21 mouse cellular contexts compared by ENCODE assay signal in genomic region chr17:24446590-24446989, GRCm38 (mm10). TPM values are rescaled to one million over a fixed set of nuclear protein-coding genes. Genes with fewer than 3 reads are reported as not detected.
"Had no signal": no experiment of that assay in that cellular context is flagged by ENCODE, and none has a peak within 500 bp of the region (broad histone marks: within the 10 kb centered on the region; RNA-seq: fewer than 3 reads in every experiment).

No protein-coding gene starts in this region.

- H3K27ac ChIP-seq: midbrain, embryonic 12.5 days; neural tube, embryonic 13.5 days; neural tube, embryonic 15.5 days; stomach, embryonic 15.5 days; stomach, postnatal 0 days had no signal

- H3K9ac ChIP-seq: lung, embryonic 14.5 days; midbrain, embryonic 12.5 days; neural tube, embryonic 13.5 days; neural tube, embryonic 15.5 days; stomach, embryonic 15.5 days had no signal

- H3K4me2 ChIP-seq: lung, embryonic 14.5 days; midbrain, embryonic 12.5 days; neural tube, embryonic 13.5 days; neural tube, embryonic 15.5 days; stomach, embryonic 15.5 days had no signal

- H3K27me3 ChIP-seq: megakaryocyte, embryonic 14.5 days; midbrain, embryonic 12.5 days; neural tube, embryonic 13.5 days; neural tube, embryonic 15.5 days; stomach, embryonic 15.5 days had no signal

- DNase-seq: lung, adult 18-20 months; lung, embryonic 14.5 days; lung, postnatal 10 days; lung, postnatal 4 days; midbrain, embryonic 14.5 days; retina, postnatal 1 day; right cerebral cortex, adult 18-20 months; right cerebral cortex, postnatal 25 days; thymus, adult 2 months; thymus, postnatal 25 days; thymus, postnatal 4 days had no signal

- H3K4me1 ChIP-seq: midbrain, embryonic 12.5 days; stomach, embryonic 15.5 days had no signal

- ATAC-seq: midbrain, embryonic 16.5 days had no signal

- H3K4me3 ChIP-seq: midbrain, embryonic 12.5 days; myocyte; neural tube, embryonic 13.5 days; neural tube, embryonic 15.5 days; stomach, embryonic 15.5 days had no signal

- H3K9me3 ChIP-seq: megakaryocyte, embryonic 14.5 days; midbrain, embryonic 12.5 days; neural tube, embryonic 13.5 days; neural tube, embryonic 15.5 days; stomach, embryonic 15.5 days had no signal

RNA-seq across cellular contexts. Expression of gene Bricd5, which starts 27.1 kb away (rescaled TPM):
- polyA plus RNA-seq: liver, embryonic 16.5 days; lung, embryonic 16.5 days; midbrain, embryonic 12.5 days; midbrain, embryonic 14.5 days; neural tube, embryonic 13.5 days; stomach, embryonic 15.5 days; stomach, postnatal 0 days had no signal
